Mouse (Mus musculus): Measurements from ENCODE around the gene Mrtfa. TPM values are rescaled to one million over a fixed set of nuclear protein-coding genes. Genes with fewer than 3 reads are reported as not detected.
A peak's percentile ranks its signal among the peaks of the same experiment; 100 is the strongest.

Mrtfa gene
- total RNA-seq, 2 experiments from 2014 or later: 78.6 to 79.7 TPM

GRCm38 (mm10) chr15:81035417-81036162, 155.0 kb downstream of the Mrtfa start:
- no peak for DNase-seq (ENCODE audit: low spot score in 2 of 2)

- no peak for DNase-seq (ENCODE audit: low spot score in 2 of 2)
Measured at GRCm38 (mm10) chr15:81034119-81034518, 156.4 kb downstream of the Mrtfa start.

GRCm38 (mm10) chr15:81032941-81033629, 157.5 kb downstream of the Mrtfa start:
- no peak for DNase-seq (ENCODE audit: low spot score in 2 of 2)

GRCm38 (mm10) chr15:81031611-81032010, 158.9 kb downstream of the Mrtfa start:
- DNase-seq (ENCODE audit: low spot score in 2 of 2): no peak

GRCm38 (mm10) chr15:81030891-81031425, 159.6 kb downstream of the Mrtfa start:
- DNase-seq (ENCODE audit: low spot score in 2 of 2): no peak

- DNase-seq (ENCODE audit: low spot score in 2 of 2): peak; percentile 83 to 86
Measured at GRCm38 (mm10) chr15:81027378-81028173, 163.0 kb downstream of the Mrtfa start.

GRCm38 (mm10) chr15:81026901-81027300, 163.7 kb downstream of the Mrtfa start:
- no peak for DNase-seq (ENCODE audit: low spot score in 2 of 2)

GRCm38 (mm10) chr15:81023842-81024241, 166.7 kb downstream of the Mrtfa start:
- no peak for DNase-seq (ENCODE audit: low spot score in 2 of 2)

- no peak for DNase-seq (ENCODE audit: low spot score in 2 of 2)
Measured at GRCm38 (mm10) chr15:81022437-81022836, 168.1 kb downstream of the Mrtfa start.

- DNase-seq (ENCODE audit: low spot score in 2 of 2): no peak
Measured at GRCm38 (mm10) chr15:81021377-81021776, 169.2 kb downstream of the Mrtfa start.

- DNase-seq (ENCODE audit: low spot score in 2 of 2): no peak
Measured at GRCm38 (mm10) chr15:81017308-81017707, 173.2 kb downstream of the Mrtfa start.

GRCm38 (mm10) chr15:81016488-81016887, 174.1 kb downstream of the Mrtfa start:
- DNase-seq (ENCODE audit: low spot score in 2 of 2): no peak

- DNase-seq (ENCODE audit: low spot score in 2 of 2): no peak
Measured at GRCm38 (mm10) chr15:81015068-81015744, 175.4 kb downstream of the Mrtfa start.

GRCm38 (mm10) chr15:81013186-81013585, 177.4 kb downstream of the Mrtfa start:
- DNase-seq (ENCODE audit: low spot score in 2 of 2): no peak

GRCm38 (mm10) chr15:81012359-81012758, 178.2 kb downstream of the Mrtfa start:
- DNase-seq (ENCODE audit: low spot score in 2 of 2): no peak

GRCm38 (mm10) chr15:81011523-81011922, 179.0 kb downstream of the Mrtfa start:
- DNase-seq (ENCODE audit: low spot score in 2 of 2): no peak

GRCm38 (mm10) chr15:81010114-81010513, 180.4 kb downstream of the Mrtfa start:
- no peak for DNase-seq (ENCODE audit: low spot score in 2 of 2)

GRCm38 (mm10) chr15:81008689-81009123, 181.9 kb downstream of the Mrtfa start:
- DNase-seq (ENCODE audit: low spot score in 2 of 2): peak in 1 of 2 experiments; percentile 50

- no peak for DNase-seq (ENCODE audit: low spot score in 2 of 2)
Measured at GRCm38 (mm10) chr15:81007905-81008304, 182.7 kb downstream of the Mrtfa start.

GRCm38 (mm10) chr15:81007339-81007738, 183.2 kb downstream of the Mrtfa start:
- no peak for DNase-seq (ENCODE audit: low spot score in 2 of 2)

Measured in layer of hippocampus, postnatal 14 days (tissue).